Mouse (Mus musculus) embryonic facial prominence, embryonic 11.5 days (tissue): ENCODE results near the gene Prkca. TPM values are rescaled to one million over a fixed set of nuclear protein-coding genes. Genes with fewer than 3 reads are reported as not detected.

Experiments used
- ATAC-seq: fragments of 200-750 bp; cut with Nextera tagmentation; replicated peaks from 2 replicates; pipeline ENCODE4 v1.8.0; 2017; ENCODE audit warnings: low read depth; ENCODE audit not compliant: insufficient number of reproducible peaks, low FRiP score, low TSS enrichment
- DNase-seq: peaks from one replicate; pipeline ENCODE4 v3.0.0-alpha.2; 2015; ENCODE audit warnings: low spot score
- H3K27ac ChIP-seq: fragments of 300-500 bp; sonication (generic); replicated peaks from 2 replicates; pipeline ENCODE4 v1.5.1; 2014; ENCODE audit warnings: mild to moderate bottlenecking, low read depth, low read length, control low read depth
- H3K27me3 ChIP-seq: fragments of 300-500 bp; sonication (generic); 2 replicates; pipeline ENCODE4 v1.6.1; 2014; ENCODE audit warnings: mild to moderate bottlenecking, low read length, moderate library complexity, mixed read lengths; ENCODE audit not compliant: control insufficient read depth, insufficient read depth
- H3K36me3 ChIP-seq: fragments of 300-500 bp; sonication (generic); replicated peaks from 2 replicates; pipeline ENCODE4 v1.6.1; 2014; ENCODE audit warnings: low read depth, mild to moderate bottlenecking, low read length, moderate library complexity, mixed read lengths; ENCODE audit not compliant: control insufficient read depth, insufficient read depth
- H3K4me1 ChIP-seq: fragments of 300-500 bp; sonication (generic); 2 replicates; pipeline ENCODE4 v1.6.1; 2014; ENCODE audit warnings: low read length, mixed read lengths; ENCODE audit not compliant: control insufficient read depth, insufficient read depth
- H3K4me2 ChIP-seq: fragments of 300-500 bp; sonication (generic); 2 replicates; pipeline ENCODE4 v1.6.1; 2014; ENCODE audit warnings: low read depth, mild to moderate bottlenecking, control low read depth, low read length, moderate library complexity
- H3K4me3 ChIP-seq: fragments of 300-500 bp; sonication (generic); 2 replicates; pipeline ENCODE4 v1.5.1; 2014; ENCODE audit warnings: low read depth, low read length, control low read depth
- H3K9ac ChIP-seq: fragments of 300-500 bp; sonication (generic); replicated peaks from 2 replicates; pipeline ENCODE4 v1.6.1; 2014; ENCODE audit warnings: mild to moderate bottlenecking, control low read depth, low read length
- H3K9me3 ChIP-seq: fragments of 300-500 bp; sonication (generic); replicated peaks from 2 replicates; pipeline ENCODE4 v1.6.1; 2016; ENCODE audit warnings: mild to moderate bottlenecking, low read length, inconsistent platforms, mixed read lengths; ENCODE audit not compliant: control insufficient read depth
- whole genome bisulfite sequencing: fragments of 180-500 bp; shearing (Covaris S2); extraction: QIAGEN DNeasy Blood & Tissue Kit; methylation state at CpG from one replicate; pipeline ENCODE4 v1.1.7; 2014; 5-methylcytosine and 5-hydroxymethylcytosine counted together
- polyA plus RNA-seq: library from polyadenylated mRNA; unstranded; fragments of >200 nt; fragmentation: Nextera tagmentation; extraction: Ambion mirVana; gene quantifications from 2 replicates; pipeline ENCODE4 v1.2.1, GENCODE M21; 2014

Prkca gene
- polyA plus RNA-seq, 1 experiment from 2014 or later, result 7.4 TPM

DNA sequence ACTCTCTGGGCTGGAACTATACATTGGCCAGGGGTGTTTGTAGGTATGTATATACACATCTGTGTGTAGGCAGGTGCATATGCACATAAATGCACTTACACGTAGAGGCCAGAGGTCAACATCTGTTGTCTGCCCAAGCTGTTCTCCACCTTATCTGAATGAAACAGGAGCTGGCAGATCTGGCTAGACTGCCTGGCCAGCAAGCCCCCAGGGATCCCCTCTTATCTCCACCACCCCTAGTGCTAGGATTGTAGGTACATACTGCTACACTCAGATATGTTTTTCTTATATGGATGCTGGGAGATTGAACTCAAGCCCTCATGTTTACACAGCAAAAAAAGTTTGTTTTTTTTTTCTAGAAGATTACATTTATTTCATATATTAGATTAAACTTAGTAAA lies 79.9 kb downstream of the Prkca start:
- no peaks in the 10 kb centered on the region for H3K9me3 ChIP-seq
- DNase-seq, result no peak
- WGBS, result 64% methylated on average over 1 of the region's 1 CpGs
- H3K27ac ChIP-seq, result no peak overlapping the region
- H3K36me3 ChIP-seq, result no peaks in the 10 kb centered on the region
- no peak for ATAC-seq
- H3K27me3 ChIP-seq, result no peaks in the 10 kb centered on the region
- H3K4me3 ChIP-seq, result no peak overlapping the region
- no peaks in the 10 kb centered on the region for H3K4me1 ChIP-seq
- no peak overlapping the region for H3K4me2 ChIP-seq
- no peak overlapping the region for H3K9ac ChIP-seq

DNA sequence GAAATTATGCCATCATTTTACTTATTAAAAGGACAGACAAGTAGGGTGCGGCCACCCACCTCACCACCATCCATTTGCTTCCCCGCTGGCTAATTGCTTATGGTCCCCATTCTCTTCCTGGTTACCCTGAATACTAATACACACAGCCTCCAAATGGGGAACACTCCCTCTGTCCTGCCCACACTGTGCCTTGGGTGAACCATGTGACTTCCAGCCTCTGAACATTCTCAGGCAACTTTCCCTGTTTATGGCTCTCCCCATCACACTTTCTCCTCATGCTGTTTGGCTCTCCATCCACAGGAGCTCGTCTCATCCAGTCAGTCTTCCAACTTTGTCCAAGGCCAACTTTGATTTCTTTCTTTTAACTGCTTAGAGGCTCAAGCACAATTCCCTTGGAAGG lies 80.3 kb downstream of the Prkca start:
- Histone ChIP-seq H3K9ac (no peak overlapping the region), H3K4me1 (no peaks in the 10 kb centered on the region), H3K4me2 (no peak overlapping the region), H3K9me3 (no peaks in the 10 kb centered on the region), H3K36me3 (no peaks in the 10 kb centered on the region), H3K27me3 (no peaks in the 10 kb centered on the region), H3K27ac (no peak overlapping the region), H3K4me3 (no peak overlapping the region)
- ATAC-seq, result no peak
- no peak for DNase-seq
- 79% methylated on average over 3 of the region's 3 CpGs for WGBS

DNA sequence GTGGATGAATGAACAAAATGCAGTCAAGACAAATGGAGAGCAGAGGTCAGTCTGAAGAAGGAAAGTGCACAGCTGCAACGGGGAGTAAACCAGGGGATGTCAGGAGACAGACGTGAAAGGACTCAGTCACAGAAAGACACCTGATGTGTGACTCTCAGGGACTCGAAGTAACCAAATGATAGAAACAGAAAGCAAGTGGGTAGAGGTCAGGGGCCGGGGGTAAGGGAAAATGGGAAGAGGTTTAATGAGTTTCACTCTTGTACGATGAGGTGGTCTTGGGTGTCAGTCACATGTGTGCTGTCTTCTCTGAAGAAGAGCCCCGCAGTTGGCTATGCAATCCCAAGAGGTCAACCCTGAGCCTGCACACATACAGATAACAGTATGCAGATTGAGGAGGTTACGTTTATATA lies 82.0 kb downstream of the Prkca start:
- WGBS, result 54% methylated on average over 7 of the region's 7 CpGs
- DNase-seq (no peak), ATAC-seq (no peak)
- Histone ChIP-seq H3K9ac (no peak overlapping the region), H3K4me1 (no peaks in the 10 kb centered on the region), H3K27ac (no peak overlapping the region), H3K9me3 (no peaks in the 10 kb centered on the region), H3K36me3 (no peaks in the 10 kb centered on the region), H3K27me3 (no peaks in the 10 kb centered on the region), H3K4me3 (no peak overlapping the region), H3K4me2 (no peak overlapping the region)

DNA sequence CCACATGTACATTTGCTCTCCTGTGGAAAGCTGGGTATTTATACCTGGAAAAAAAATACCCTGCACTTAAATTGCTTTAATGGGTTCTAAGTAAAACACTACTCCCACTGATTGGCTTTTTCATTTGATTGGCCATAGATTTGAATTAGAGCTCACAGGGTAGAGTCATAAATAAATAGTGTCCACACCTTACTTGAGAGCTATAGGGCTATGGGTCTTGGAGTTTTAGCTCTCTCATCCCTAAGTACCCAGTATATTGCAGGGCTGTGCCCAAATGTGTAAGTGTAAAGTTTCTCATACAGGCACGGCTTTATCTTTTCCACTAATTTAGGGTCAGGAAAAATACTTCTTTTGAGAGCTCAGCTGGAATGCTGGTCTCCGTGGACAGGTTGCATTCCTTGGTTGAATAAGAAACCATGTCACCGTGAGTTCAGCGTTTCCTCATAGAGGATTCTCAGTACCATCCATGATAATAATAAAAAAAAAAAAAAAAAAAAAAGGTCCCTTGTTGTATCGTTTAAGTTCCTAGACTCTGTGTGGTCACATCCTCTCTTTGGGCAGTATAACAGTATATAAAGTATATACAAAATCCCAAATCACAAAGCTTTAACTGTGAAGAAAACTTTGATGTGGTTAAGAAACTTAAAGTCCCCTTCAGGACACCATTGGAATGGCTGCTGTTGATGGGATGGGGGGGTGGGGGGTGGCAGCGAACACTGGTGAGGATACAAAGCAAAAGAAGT lies 82.8 kb downstream of the Prkca start:
- ATAC-seq (no peak), DNase-seq (no peak)
- H3K27ac ChIP-seq, result no peak overlapping the region
- H3K36me3 ChIP-seq, result no peaks in the 10 kb centered on the region
- H3K4me1 ChIP-seq, result no peaks in the 10 kb centered on the region
- H3K9ac ChIP-seq, result no peak overlapping the region
- no peak overlapping the region for H3K4me2 ChIP-seq
- WGBS, result 74% methylated on average over 6 of the region's 6 CpGs
- H3K4me3 ChIP-seq, result no peak overlapping the region
- no peaks in the 10 kb centered on the region for H3K27me3 ChIP-seq
- no peaks in the 10 kb centered on the region for H3K9me3 ChIP-seq

DNA sequence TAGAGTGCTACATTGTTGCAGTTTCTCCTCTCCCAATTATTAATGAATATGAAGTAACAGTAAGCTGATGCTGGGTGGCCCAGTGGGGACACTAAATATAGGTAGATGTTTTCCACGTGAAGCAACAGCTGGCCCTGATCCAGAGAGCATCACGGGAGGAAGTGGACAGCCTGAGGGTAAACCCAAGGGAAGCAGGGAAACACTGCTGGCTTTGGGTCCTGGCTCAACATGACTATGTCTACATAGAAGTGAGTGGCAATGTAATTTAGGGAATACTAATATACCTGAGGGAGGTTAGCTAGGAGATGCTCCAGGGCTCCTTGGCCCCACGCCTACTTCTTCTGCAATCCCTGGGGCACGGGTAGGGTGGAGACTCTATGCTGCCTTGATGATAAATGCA lies 84.3 kb downstream of the Prkca start:
- Histone ChIP-seq H3K36me3 (no peaks in the 10 kb centered on the region), H3K9ac (no peak overlapping the region), H3K4me3 (no peak overlapping the region), H3K4me2 (no peak overlapping the region), H3K9me3 (no peaks in the 10 kb centered on the region), H3K4me1 (no peaks in the 10 kb centered on the region), H3K27me3 (no peaks in the 10 kb centered on the region), H3K27ac (no peak overlapping the region)
- WGBS, result 77% methylated on average over 4 of the region's 4 CpGs
- DNase-seq (no peak), ATAC-seq (no peak)

DNA sequence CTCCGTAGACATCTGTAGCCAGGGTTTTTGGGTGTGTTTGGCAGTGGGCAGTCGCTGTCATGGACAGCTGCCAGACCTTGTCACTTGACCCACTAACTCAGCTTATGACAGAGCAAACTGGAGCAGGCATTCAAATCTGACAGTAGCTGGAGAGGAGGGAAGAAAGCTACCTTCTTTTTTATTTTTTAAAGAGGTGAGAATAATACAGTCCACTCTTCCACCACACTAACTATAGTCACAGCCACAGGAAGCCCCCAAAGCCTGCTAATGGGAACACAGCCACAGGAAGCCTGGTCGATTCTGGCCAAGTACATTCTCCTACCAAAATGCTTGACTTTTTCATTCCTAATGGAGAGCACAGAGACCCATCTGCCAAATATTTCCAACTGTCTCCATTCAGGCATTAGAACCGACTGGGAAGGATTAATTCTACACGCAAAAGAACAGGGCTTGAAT lies 84.9 kb downstream of the Prkca start:
- H3K4me3 ChIP-seq, result no peak overlapping the region
- H3K9me3 ChIP-seq, result no peaks in the 10 kb centered on the region
- DNase-seq (no peak), ATAC-seq (no peak)
- no peaks in the 10 kb centered on the region for H3K27me3 ChIP-seq
- no peaks in the 10 kb centered on the region for H3K4me1 ChIP-seq
- H3K9ac ChIP-seq, result no peak overlapping the region
- no peak overlapping the region for H3K27ac ChIP-seq
- H3K36me3 ChIP-seq, result no peaks in the 10 kb centered on the region
- H3K4me2 ChIP-seq, result no peak overlapping the region
- WGBS, result 81% methylated on average over 5 of the region's 5 CpGs

DNA sequence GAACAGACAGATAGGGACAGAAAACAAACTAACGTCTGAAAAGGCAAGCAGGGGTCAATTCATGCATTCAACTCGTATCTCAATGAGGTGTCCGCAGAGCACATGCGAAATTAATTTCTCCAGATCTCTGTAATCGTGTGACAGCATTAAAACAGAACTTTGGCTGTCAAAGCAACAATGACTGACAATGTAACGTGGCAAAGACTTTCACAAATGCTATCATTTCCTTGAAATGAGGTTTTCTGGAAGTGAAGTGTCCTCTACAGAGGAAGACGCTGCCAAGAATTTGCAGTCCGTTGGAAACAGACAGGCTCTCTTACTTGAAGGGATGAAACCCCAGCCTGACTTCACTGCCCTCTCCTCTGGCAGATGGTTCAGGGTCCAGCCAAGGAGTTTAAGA lies 85.8 kb downstream of the Prkca start:
- no peak for ATAC-seq
- WGBS, result 81% methylated on average over 8 of the region's 8 CpGs
- no peak for DNase-seq
- H3K9ac ChIP-seq, result no peak overlapping the region
- H3K4me1 ChIP-seq, result no peaks in the 10 kb centered on the region
- H3K36me3 ChIP-seq, result no peaks in the 10 kb centered on the region
- no peak overlapping the region for H3K4me3 ChIP-seq
- H3K27me3 ChIP-seq, result no peaks in the 10 kb centered on the region
- H3K27ac ChIP-seq, result no peak overlapping the region
- H3K4me2 ChIP-seq, result no peak overlapping the region
- H3K9me3 ChIP-seq, result no peaks in the 10 kb centered on the region

DNA sequence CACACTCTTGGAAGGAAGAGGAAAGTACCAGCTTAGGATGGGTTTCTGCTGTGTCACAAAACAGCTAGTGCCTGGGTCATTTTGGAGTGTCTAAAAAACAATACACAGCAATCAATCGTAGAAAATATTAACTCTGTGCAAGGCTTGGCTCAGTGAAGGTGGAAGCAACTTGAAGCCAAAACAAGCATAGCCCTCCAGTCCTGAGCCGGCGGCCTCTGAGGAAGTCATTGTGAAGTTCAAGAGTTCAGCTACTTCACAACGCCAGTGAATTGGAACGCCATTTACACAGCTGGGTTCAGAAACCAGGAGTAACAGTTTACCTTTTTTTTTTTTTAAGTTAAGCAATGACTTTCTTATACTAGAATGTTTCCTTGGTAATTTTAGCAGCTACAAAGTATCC lies 89.0 kb downstream of the Prkca start:
- H3K36me3 ChIP-seq, result no peaks in the 10 kb centered on the region
- no peak for ATAC-seq
- H3K9ac ChIP-seq, result no peak overlapping the region
- no peak overlapping the region for H3K4me3 ChIP-seq
- H3K9me3 ChIP-seq, result no peaks in the 10 kb centered on the region
- no peak overlapping the region for H3K4me2 ChIP-seq
- DNase-seq, result no peak
- no peak overlapping the region for H3K27ac ChIP-seq
- 70% methylated on average over 5 of the region's 5 CpGs for WGBS
- H3K4me1 ChIP-seq, result no peaks in the 10 kb centered on the region
- H3K27me3 ChIP-seq, result no peaks in the 10 kb centered on the region
